Mouse (Mus musculus): ENCODE results near the gene Kcna6. TPM values are rescaled to one million over a fixed set of nuclear protein-coding genes. Genes with fewer than 3 reads are reported as not detected.

Kcna6 gene
- under 1 TPM; 0.37 to 0.38 TPM for total RNA-seq (2021)
- long read RNA-seq, experiment 1, result 0 reads
- long read RNA-seq, experiment 2, partial matches to known transcripts, result 0 of 1 reads
- long read RNA-seq, experiment 2, other reads (novel, unspliced or antisense), result 1 of 1 reads

GRCm38 (mm10) chr6:126740211-126741142 is at the start of gene Kcna6:
Kcna6 (minus strand) TSS chr6:126740674.
- DNase-seq (ENCODE audit: low spot score), result no peak

- DNase-seq (ENCODE audit: low spot score), result no peak
Measured at GRCm38 (mm10) chr6:126788863-126789262, 48.4 kb upstream of the Kcna6 start.

GRCm38 (mm10) chr6:126784206-126784605 is 43.7 kb upstream of the Kcna6 start:
- no peak for DNase-seq (ENCODE audit: low spot score)

GRCm38 (mm10) chr6:126783651-126784066 is 43.2 kb upstream of the Kcna6 start:
- no peak for DNase-seq (ENCODE audit: low spot score)

- DNase-seq (ENCODE audit: low spot score), result no peak
Measured at GRCm38 (mm10) chr6:126783056-126783455, 42.6 kb upstream of the Kcna6 start.

GRCm38 (mm10) chr6:126777889-126778288 is 37.4 kb upstream of the Kcna6 start:
- DNase-seq (ENCODE audit: low spot score), result no peak

- DNase-seq (ENCODE audit: low spot score), result no peak
Measured at GRCm38 (mm10) chr6:126773873-126774272, 33.4 kb upstream of the Kcna6 start.

- DNase-seq (ENCODE audit: low spot score), result no peak
Measured at GRCm38 (mm10) chr6:126772326-126772725, 31.9 kb upstream of the Kcna6 start.

GRCm38 (mm10) chr6:126770146-126770731 is 29.8 kb upstream of the Kcna6 start:
- no peak for DNase-seq (ENCODE audit: low spot score)

GRCm38 (mm10) chr6:126768957-126769665 is 28.6 kb upstream of the Kcna6 start:
- no peak for DNase-seq (ENCODE audit: low spot score)

- DNase-seq (ENCODE audit: low spot score), result no peak
Measured at GRCm38 (mm10) chr6:126767610-126768532, 27.4 kb upstream of the Kcna6 start.

GRCm38 (mm10) chr6:126766552-126766951 is 26.1 kb upstream of the Kcna6 start:
- DNase-seq (ENCODE audit: low spot score), result no peak

- DNase-seq (ENCODE audit: low spot score), result no peak
Measured at GRCm38 (mm10) chr6:126764563-126765091, 24.2 kb upstream of the Kcna6 start.

GRCm38 (mm10) chr6:126761362-126761761 is 20.9 kb upstream of the Kcna6 start:
- DNase-seq (ENCODE audit: low spot score), result no peak

GRCm38 (mm10) chr6:126755729-126756411 is 15.4 kb upstream of the Kcna6 start:
- DNase-seq (ENCODE audit: low spot score), result no peak

GRCm38 (mm10) chr6:126752520-126752919 is 12.0 kb upstream of the Kcna6 start:
- no peak for DNase-seq (ENCODE audit: low spot score)

- DNase-seq (ENCODE audit: low spot score), result no peak
Measured at GRCm38 (mm10) chr6:126745888-126746287, 5.4 kb upstream of the Kcna6 start.

- DNase-seq (ENCODE audit: low spot score), result no peak
Measured at GRCm38 (mm10) chr6:126742610-126743009, 2.1 kb upstream of the Kcna6 start.

GRCm38 (mm10) chr6:126739326-126740210 is 906 bp downstream of the Kcna6 start:
- no peak for DNase-seq (ENCODE audit: low spot score)
